8 mouse cellular contexts compared by ENCODE assay signal in genomic region chr7:82175327-82175721, GRCm38 (mm10). TPM values are rescaled to one million over a fixed set of nuclear protein-coding genes. Genes with fewer than 3 reads are reported as not detected.
DNase-seq lines count a peak whose midpoint lies in the region; ATAC-seq lines count a peak whose summit lies in the region.

No protein-coding gene starts in this region.

- H3K4me3 ChIP-seq in heart, embryonic 15.5 days, result peak overlapping the region; percentile 80
- peak overlapping the region; percentile 81 for H3K4me3 ChIP-seq in hindbrain, embryonic 10.5 days
- H3K4me3 ChIP-seq in midbrain, embryonic 12.5 days, result peak overlapping the region; percentile 68

- H3K9ac ChIP-seq in heart, embryonic 15.5 days, result peak overlapping the region; percentile 52
- peak overlapping the region; percentile 71 for H3K9ac ChIP-seq in midbrain, embryonic 12.5 days (replicated peaks)

- no peak for DNase-seq in heart, postnatal 25 days (ENCODE audit: low spot score)
- peak; percentile 38 to 40 for DNase-seq in cerebellum, postnatal 14 days
- DNase-seq in hindbrain, embryonic 10.5 days (ENCODE audit: low spot score), result no peak
- no peak for DNase-seq in frontal cortex, adult 2 months (ENCODE audit: extremely low spot score in 1 of 2, low spot score in 1 of 2)
- no peak for DNase-seq in ovary, adult 18-20 months (ENCODE audit: low spot score)
- DNase-seq in kidney, postnatal 10 days, result no peak

- no peak for ATAC-seq in heart, embryonic 15.5 days (replicated peaks; ENCODE audit: insufficient number of reproducible peaks, insufficient read depth, low FRiP score, low read depth)
- no peak for ATAC-seq in midbrain, embryonic 12.5 days (ENCODE audit: low FRiP score, low read depth)

- H3K36me3 ChIP-seq in heart, embryonic 15.5 days, result no peaks in the 10 kb centered on the region
- H3K36me3 ChIP-seq in hindbrain, embryonic 10.5 days, result no peaks in the 10 kb centered on the region
- H3K36me3 ChIP-seq in midbrain, embryonic 12.5 days, result no peaks in the 10 kb centered on the region

- H3K9me3 ChIP-seq in heart, embryonic 15.5 days (replicated peaks), result no peaks in the 10 kb centered on the region
- peaks cover 6% of the 10 kb centered on the region; the same call in 1 of the 2 replicates for H3K9me3 ChIP-seq in hindbrain, embryonic 10.5 days
- H3K9me3 ChIP-seq in midbrain, embryonic 12.5 days, result no peaks in the 10 kb centered on the region; the same call in 1 of the 2 replicates

- H3K4me1 ChIP-seq in heart, embryonic 15.5 days (replicated peaks), result peaks cover 12% of the 10 kb centered on the region
- H3K4me1 ChIP-seq in hindbrain, embryonic 10.5 days (replicated peaks), result peaks cover 14% of the 10 kb centered on the region
- H3K4me1 ChIP-seq in midbrain, embryonic 12.5 days, result peaks cover 6% of the 10 kb centered on the region

- peaks cover 22% of the 10 kb centered on the region for H3K27me3 ChIP-seq in heart, embryonic 15.5 days
- peaks cover 29% of the 10 kb centered on the region for H3K27me3 ChIP-seq in hindbrain, embryonic 10.5 days (ENCODE audit: insufficient read depth, poor library complexity, severe bottlenecking)
- peaks cover 17% of the 10 kb centered on the region for H3K27me3 ChIP-seq in midbrain, embryonic 12.5 days

- WGBS in heart, embryonic 15.5 days, result 1% methylated on average over 16 of the region's 16 CpGs
- under 1% methylated on average over 16 of the region's 16 CpGs for WGBS in hindbrain, embryonic 10.5 days
- under 1% methylated on average over 16 of the region's 16 CpGs for WGBS in midbrain, embryonic 12.5 days

- H3K27ac ChIP-seq in heart, embryonic 15.5 days, result no peak overlapping the region
- peak overlapping the region; percentile 81 for H3K27ac ChIP-seq in hindbrain, embryonic 10.5 days
- H3K27ac ChIP-seq in midbrain, embryonic 12.5 days (replicated peaks), result no peak overlapping the region

- intact Hi-C loops in heart, postnatal 25 days (cut with DNase I), result no loop called here

- H3K4me2 ChIP-seq in heart, embryonic 15.5 days, result peak overlapping the region; percentile 100
- H3K4me2 ChIP-seq in midbrain, embryonic 12.5 days (replicated peaks), result peak overlapping the region; percentile 91

RNA-seq across cellular contexts. Expression of gene Sh3gl3, which starts 1.7 kb away (rescaled TPM):
- 5.8 and 6.2 TPM in 2 replicates for polyA plus RNA-seq in heart, embryonic 15.5 days (2015; fragmentation: Nextera tagmentation; extraction: Ambion mirVana)
- under 1 TPM; 0.61 to 0.96 TPM for total RNA-seq in heart, postnatal 25 days (2021)
- polyA plus RNA-seq in hindbrain, embryonic 10.5 days (2016; fragmentation: Nextera tagmentation; extraction: Ambion mirVana), result 6.3 and 10.7 TPM in 2 replicates
- polyA plus RNA-seq in midbrain, embryonic 12.5 days (2016; fragmentation: Nextera tagmentation; extraction: Ambion mirVana), result 24.4 and 26.5 TPM in 2 replicates
- 45.8 and 52.6 TPM in 2 replicates for polyA plus RNA-seq in frontal cortex, adult 2 months (2012; rRNA removed)

Comparison
In these comparisons a context has a peak if more than half of its experiments do, and no peak if none do; other contexts are left out.
1. DNase-seq: peak in cerebellum, postnatal 14 days (2 of 2); none in heart, postnatal 25 days (single experiment), hindbrain, embryonic 10.5 days (single experiment), frontal cortex, adult 2 months (0 of 2), ovary, adult 18-20 months (single experiment) and kidney, postnatal 10 days (single experiment).
2. Peak in every context shown above with its lines, with median percentiles within 50 percentile points of each other: H3K4me3 ChIP-seq.